Mouse (Mus musculus) spleen, adult 12 weeks (tissue): ENCODE data around the gene Cdc40.
A peak's percentile ranks its signal among the peaks of the same experiment; 100 is the strongest.

ENCODE experiments used
- DNase-seq: peaks from one replicate; pipeline ENCODE4 v3.0.0; 2022; ENCODE audit warnings: low spot score

Cdc40 gene

GRCm38 (mm10) chr10:40882831-40883643 lies at the start of gene Cdc40, which contains the start of gene Wasf1:
TSS of gene Cdc40 (minus strand) at chr10:40883311.
TSS of gene Wasf1 (plus strand) at chr10:40883475.
- peak; percentile 79 for DNase-seq

DNA sequence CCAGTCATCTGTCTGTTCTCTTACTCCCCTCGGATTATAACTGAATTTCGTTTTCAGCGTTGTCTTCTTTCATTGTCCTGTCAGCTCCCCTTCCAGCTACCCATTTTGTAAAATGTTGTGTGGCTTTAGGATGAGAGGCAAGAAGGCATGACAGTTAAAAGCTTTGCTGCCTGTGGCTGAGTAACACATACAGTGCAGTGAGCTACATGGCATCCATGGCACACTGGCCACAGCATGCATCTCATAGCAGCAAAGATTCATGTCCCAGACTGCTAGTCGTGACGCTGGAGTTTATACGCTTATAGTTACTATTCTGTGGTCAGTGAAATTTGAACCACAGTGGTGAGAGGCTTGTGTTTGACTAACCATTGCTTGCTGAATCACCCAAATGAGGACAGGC lies 36.4 kb upstream of the Cdc40 start:
- DNase-seq = no peak

GRCm38 (mm10) chr10:40918669-40919440 lies 35.7 kb upstream of the Cdc40 start:
- DNase-seq = no peak

- no peak for DNase-seq
Observed at GRCm38 (mm10) chr10:40915240-40915639, 32.1 kb upstream of the Cdc40 start.

DNA sequence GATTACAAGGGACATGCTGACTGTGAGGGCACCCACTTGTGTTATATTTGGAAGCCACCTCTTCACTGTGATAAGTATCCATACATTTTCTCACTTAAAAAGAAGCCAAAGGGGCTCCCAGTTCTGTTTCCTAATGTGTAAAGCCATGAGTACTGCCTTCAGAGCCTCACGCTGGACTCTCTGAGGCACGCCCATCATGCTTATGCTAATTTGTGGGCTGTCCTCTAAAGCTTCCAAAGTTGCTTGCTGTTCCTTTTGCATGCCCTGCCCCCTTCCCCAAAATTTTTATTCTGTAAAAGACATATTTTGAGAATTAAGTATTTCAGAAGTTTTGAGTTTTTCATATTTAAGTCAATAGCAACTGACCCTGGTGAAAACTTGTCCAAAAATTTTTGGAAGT lies 27.7 kb upstream of the Cdc40 start:
- no peak for DNase-seq

- no peak for DNase-seq
Observed at GRCm38 (mm10) chr10:40908580-40908979, 25.5 kb upstream of the Cdc40 start.

GRCm38 (mm10) chr10:40906802-40907201 lies 23.7 kb upstream of the Cdc40 start:
- DNase-seq = no peak

DNA sequence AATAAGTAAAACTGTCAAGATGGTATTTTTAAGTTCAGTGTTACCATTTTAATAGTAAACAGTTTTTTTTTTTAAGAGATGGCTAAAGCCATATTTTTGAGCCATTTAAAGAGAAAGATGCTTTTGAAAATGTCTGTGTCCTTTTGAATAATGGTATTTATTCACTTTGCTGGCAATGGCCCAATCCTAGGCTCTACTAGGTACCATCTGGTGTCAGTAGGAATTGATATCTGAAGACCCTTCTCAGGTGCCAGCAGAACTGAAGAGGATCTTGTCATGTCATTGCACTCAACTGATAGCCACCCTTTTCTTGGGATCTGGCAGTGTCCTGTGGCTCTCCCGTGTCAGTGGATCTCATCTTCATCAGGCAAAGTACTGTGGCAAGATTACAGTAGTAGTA lies 23.0 kb upstream of the Cdc40 start:
- DNase-seq = no peak

DNA sequence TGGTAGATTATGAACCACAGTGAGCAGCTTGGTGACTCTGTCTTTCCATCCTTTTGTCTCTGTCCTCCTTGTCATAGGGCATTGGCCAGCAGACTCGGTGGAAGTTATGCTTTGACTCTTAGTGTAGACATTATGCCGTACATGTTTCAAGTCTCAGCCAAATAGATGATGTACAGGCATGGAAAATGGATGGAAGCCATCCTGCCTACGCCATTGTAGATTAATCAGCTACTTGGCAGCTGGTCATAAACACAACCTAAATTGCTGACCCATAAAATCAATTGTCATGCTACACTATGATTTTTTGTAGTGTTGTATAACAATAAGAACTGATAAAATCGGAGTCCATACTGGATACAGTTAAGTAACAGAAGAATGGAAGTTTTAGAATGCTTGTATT lies 18.7 kb upstream of the Cdc40 start:
- no peak for DNase-seq

GRCm38 (mm10) chr10:40896656-40897055 lies 13.5 kb upstream of the Cdc40 start:
- DNase-seq = no peak

DNA sequence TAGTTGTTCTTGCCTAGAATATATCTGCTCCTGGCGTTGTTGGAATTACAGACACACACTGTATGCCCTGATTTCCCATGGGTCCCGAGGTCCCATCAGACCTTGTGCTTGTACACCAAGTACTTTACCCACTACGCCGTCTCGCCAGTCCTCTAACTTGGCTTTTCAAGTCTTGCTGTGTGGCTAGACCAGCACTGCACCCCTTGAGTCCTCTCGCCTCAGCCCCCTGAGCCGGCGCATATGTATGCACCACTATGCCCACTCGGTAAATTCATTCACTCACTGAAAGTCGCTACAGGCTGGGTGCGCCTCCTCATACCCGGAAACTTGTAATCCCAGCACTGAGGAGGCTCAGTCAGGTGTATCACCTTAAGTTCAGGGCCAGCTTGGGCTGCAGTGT lies 12.7 kb upstream of the Cdc40 start:
- DNase-seq = no peak

GRCm38 (mm10) chr10:40889146-40889545 lies 6.0 kb upstream of the Cdc40 start:
- DNase-seq = no peak

- DNase-seq = no peak
Observed at GRCm38 (mm10) chr10:40887316-40887715, 4.2 kb upstream of the Cdc40 start.

DNA sequence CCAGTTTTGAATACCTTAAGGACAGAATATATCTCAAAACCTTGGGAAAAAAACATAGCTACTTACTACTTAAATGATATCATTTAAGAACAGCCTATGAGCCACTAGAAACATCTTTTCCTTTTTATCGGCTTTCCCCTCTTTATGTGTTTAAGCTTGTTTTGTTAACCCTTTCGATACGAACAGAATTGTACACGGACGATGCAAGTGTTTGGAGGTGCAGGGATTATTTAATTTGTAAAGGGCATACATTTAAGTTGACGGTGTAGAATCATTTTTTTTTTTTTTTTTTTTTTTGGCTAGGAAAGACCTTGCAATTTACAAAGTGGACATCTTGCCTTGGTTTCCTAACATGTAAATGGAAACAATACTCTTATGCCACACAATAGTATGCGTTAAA lies 2.3 kb upstream of the Cdc40 start:
- no peak for DNase-seq

- peak; percentile 3 for DNase-seq
Observed at GRCm38 (mm10) chr10:40884279-40884806, 1.2 kb upstream of the Cdc40 start.

DNA sequence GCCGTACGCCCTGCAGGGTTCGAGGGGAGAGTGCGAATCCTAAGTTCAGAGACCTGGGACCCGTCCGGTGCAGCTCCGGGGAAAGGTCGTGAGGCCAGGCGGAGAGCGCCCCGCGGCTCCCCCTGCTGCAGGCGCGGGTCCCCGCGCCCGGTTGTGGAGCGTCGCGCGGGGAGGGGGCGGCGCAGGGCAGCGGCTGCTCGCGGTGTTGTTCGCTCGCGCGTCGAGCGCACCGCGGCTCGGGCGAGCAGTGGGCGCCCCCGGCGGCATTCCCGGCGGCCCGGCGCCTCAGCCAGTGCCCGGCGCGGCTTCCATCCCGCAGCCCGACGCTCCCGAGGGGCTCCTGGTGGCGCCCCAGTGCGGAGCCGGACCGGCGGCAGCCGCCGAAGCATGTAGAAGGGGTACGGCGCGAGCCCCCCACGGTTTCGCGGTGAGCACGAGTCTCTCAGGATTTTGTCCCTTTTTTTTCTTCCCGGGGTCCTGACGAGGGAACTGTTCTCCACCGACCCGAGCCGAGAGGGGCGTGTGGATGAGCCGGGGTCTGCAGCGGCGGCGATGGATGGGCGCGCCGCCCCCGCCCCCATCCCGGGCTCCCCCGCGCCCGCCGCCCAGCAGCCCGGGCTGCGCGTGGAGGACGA lies 650 bp upstream of the Cdc40 start:
- no peak for DNase-seq

DNA sequence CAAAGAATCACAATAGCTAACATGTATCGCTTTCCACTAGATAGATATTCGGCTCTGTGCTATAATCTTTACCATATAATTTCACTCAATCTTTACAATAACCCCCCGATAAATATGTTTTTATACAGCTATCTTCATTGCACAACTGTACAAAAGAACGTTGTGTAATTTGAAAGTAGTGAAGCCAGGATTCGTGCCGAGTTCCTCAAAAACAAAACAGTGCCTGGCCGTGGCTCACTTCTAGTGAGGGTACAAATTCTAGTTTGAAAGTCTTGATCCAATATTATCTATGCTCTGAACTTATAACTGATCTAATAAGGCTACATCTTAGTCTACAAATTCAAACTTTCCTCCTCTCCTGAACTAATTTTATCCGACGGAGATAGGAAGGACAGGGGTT lies 778 bp downstream of the Cdc40 start:
- DNase-seq = no peak

DNA sequence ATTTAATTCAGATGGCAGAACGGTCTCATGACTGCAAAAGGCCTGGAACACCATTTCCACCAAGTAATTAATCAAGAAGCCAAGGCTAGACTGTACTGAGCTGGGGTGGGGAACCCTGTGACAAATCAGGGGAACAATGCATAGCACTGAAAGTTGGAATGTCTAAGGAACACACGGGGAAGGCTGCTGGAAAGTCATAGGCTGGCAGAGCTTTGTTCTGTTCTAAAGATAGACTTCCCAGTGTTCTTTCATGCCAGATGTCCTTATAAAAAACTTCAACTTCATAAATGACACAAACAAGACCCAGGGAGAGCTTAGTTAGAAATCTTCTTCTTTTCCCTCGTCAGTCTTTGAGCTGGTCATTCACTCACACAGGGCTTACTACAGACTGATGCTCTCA lies 1.9 kb downstream of the Cdc40 start:
- DNase-seq = no peak

- DNase-seq = no peak
Observed at GRCm38 (mm10) chr10:40879969-40880368, 3.1 kb downstream of the Cdc40 start.

DNA sequence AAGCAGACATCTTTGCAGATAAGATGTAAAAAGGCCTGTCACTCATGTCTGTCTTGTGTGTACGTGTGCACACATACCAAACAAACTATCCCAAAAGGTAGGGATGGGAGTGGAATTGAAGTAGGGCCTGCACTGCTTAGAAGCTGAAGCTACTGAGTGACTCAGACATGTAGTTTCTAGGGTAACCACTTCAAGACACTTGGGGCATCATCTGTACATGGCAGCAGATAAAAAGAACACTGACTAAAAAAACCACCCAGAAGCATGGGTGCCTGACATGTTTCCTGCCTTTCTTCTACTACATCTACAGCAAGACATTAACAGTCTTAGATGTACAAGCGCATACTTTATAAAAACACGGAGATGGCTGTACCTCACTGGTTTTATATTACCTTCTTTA lies 4.9 kb downstream of the Cdc40 start:
- DNase-seq = no peak

GRCm38 (mm10) chr10:40872052-40872451 lies 11.1 kb downstream of the Cdc40 start:
- no peak for DNase-seq

DNA sequence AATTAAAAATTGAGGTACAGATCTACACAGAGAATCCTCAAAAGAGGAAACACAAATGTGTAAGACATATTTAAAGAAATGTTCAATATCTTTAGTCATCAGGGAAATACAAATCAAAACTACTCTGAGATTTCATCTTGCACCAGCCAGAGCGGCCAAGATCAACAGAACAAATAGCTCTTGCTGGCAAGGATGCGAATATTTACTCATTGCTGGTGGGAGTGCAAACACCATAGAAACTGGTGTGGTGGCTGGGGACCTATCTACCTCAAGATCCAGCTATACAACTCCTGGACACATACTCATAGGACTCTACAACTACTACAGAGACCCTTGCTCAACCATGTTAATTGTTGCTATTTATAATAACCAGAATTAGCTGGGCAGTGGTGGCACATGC lies 11.8 kb downstream of the Cdc40 start:
- no peak for DNase-seq

GRCm38 (mm10) chr10:40868081-40868480 lies 15.0 kb downstream of the Cdc40 start:
- no peak for DNase-seq
